Mouse (Mus musculus): ENCODE results near the gene Lins1.
A peak's percentile ranks its signal among the peaks of the same experiment; 100 is the strongest.

Gene Lins1

GRCm38 (mm10) chr7:66689620-66690360 is at the start of gene Lins1:
Gene Lins1, plus strand, starts transcription at chr7:66689889.
- DNase-seq = peak; percentile 100

GRCm38 (mm10) chr7:66645736-66646135 is 44.0 kb upstream of the Lins1 start:
- DNase-seq = no peak

- no peak for DNase-seq
Measured at GRCm38 (mm10) chr7:66649181-66649580, 40.5 kb upstream of the Lins1 start.

- DNase-seq = no peak
Measured at GRCm38 (mm10) chr7:66650883-66651282, 38.8 kb upstream of the Lins1 start.

- DNase-seq = no peak
Measured at GRCm38 (mm10) chr7:66652216-66652615, 37.5 kb upstream of the Lins1 start.

GRCm38 (mm10) chr7:66653596-66653995 is 36.1 kb upstream of the Lins1 start:
- no peak for DNase-seq

- DNase-seq = no peak
Measured at GRCm38 (mm10) chr7:66655471-66655870, 34.2 kb upstream of the Lins1 start.

- no peak for DNase-seq
Measured at GRCm38 (mm10) chr7:66660291-66660690, 29.4 kb upstream of the Lins1 start.

GRCm38 (mm10) chr7:66660972-66661371 is 28.7 kb upstream of the Lins1 start:
- DNase-seq = no peak

GRCm38 (mm10) chr7:66661572-66661971 is 28.1 kb upstream of the Lins1 start:
- DNase-seq = peak; percentile 88

GRCm38 (mm10) chr7:66663548-66663947 is 26.1 kb upstream of the Lins1 start:
- DNase-seq = no peak

- no peak for DNase-seq
Measured at GRCm38 (mm10) chr7:66667064-66667463, 22.6 kb upstream of the Lins1 start.

- DNase-seq = no peak
Measured at GRCm38 (mm10) chr7:66675800-66676199, 13.9 kb upstream of the Lins1 start.

- DNase-seq = no peak
Measured at GRCm38 (mm10) chr7:66682119-66682863, 7.4 kb upstream of the Lins1 start.

- no peak for DNase-seq
Measured at GRCm38 (mm10) chr7:66688721-66689120, 968 bp upstream of the Lins1 start.

GRCm38 (mm10) chr7:66689294-66689619 is 432 bp upstream of the Lins1 start, which contains the start of gene Asb7:
Gene Asb7, minus strand, starts transcription at chr7:66689596.
- no peak for DNase-seq

GRCm38 (mm10) chr7:66694467-66694866 is 4.8 kb downstream of the Lins1 start:
- DNase-seq = no peak

GRCm38 (mm10) chr7:66702721-66703120 is 13.0 kb downstream of the Lins1 start:
- no peak for DNase-seq

- no peak for DNase-seq
Measured at GRCm38 (mm10) chr7:66704631-66705030, 14.9 kb downstream of the Lins1 start.

- DNase-seq = no peak
Measured at GRCm38 (mm10) chr7:66711166-66711565, 21.5 kb downstream of the Lins1 start.

- no peak for DNase-seq
Measured at GRCm38 (mm10) chr7:66724514-66724913, 34.8 kb downstream of the Lins1 start.

GRCm38 (mm10) chr7:66724954-66725353 is 35.3 kb downstream of the Lins1 start:
- DNase-seq = no peak

- DNase-seq = no peak
Measured at GRCm38 (mm10) chr7:66728072-66728471, 38.4 kb downstream of the Lins1 start.

GRCm38 (mm10) chr7:66729232-66729631 is 39.5 kb downstream of the Lins1 start:
- no peak for DNase-seq

All from lung, postnatal 10 days (tissue).